Mouse (Mus musculus): ENCODE results near the gene Znhit6. TPM values are rescaled to one million over a fixed set of nuclear protein-coding genes. Genes with fewer than 3 reads are reported as not detected.
A peak's percentile ranks its signal among the peaks of the same experiment; 100 is the strongest.

The Znhit6 gene
- total RNA-seq (2021): 10 to 100 TPM; 16.1 to 17.7 TPM
- long read RNA-seq, experiment 1, transcript Znhit6-201 (10 exons, 2,339 nt): major isoform, 5 of 8 reads
- long read RNA-seq, experiment 1, partial matches to known transcripts: 1 of 8 reads
- long read RNA-seq, experiment 1, other reads (novel, unspliced or antisense): 0 of 8 reads
- long read RNA-seq, experiment 2, transcript Znhit6-201 (10 exons, 2,339 nt): major isoform, 11 of 16 reads
- long read RNA-seq, experiment 2, partial matches to known transcripts: 1 of 16 reads
- long read RNA-seq, experiment 2, other reads (novel, unspliced or antisense): 3 of 16 reads

DNA sequence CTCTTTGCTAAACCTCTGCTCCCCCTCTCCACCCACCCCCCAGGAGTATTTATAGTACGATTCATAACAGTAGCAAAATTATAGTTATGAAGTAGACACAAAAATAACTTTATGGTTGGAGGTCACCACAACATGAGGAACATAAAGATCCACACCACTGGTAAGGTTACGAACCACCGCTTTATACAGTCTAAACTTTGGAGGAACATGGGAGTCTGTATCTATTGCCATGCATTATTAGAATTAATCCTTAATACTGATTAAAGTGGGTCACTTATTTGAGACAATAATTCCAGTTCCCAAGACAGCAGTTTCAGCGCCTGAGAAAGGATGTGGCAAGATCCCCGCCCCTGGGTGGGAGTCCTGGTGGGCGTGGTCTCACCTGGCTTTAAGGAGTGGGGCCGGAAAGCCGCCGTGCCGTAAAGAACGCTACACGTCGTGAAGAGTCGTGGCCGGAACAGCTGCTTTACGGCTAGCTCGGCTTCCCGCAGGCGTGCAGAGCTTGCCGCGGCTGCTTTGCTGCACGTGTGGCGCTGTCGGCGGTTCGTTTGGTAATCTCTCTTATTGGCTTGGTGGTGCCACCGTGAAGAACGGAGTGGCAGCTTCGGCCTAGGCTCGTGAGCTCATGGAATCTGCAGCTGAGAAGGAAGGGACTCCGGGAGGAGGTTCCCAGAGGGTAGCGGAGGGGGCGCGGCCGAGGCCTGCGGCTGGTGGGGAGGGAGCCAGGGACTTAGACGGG lies at the start of gene Znhit6:
TSS of gene Znhit6 (plus strand) at position 463 of the 739 bp plus-strand sequence.
- H3K27ac ChIP-seq: peak within 1 kb of the TSS; percentile 63; the same call in 1 of the 2 replicates
- TF ChIP-seq CTCF (IDR thresholded peaks at IDR 0.05): no peak
- peak within 1 kb of the TSS; percentile 79 for H3K4me3 ChIP-seq
- DNase-seq (ENCODE audit: extremely low spot score in 1 of 2, low spot score in 2 of 2): peak; percentile 94
- intact Hi-C loops (cut with DNase I): loop anchor here (2.0 kb wide), 1 partner anchor 73 kb away; the partner anchor contains the start of gene Ccn1

DNA sequence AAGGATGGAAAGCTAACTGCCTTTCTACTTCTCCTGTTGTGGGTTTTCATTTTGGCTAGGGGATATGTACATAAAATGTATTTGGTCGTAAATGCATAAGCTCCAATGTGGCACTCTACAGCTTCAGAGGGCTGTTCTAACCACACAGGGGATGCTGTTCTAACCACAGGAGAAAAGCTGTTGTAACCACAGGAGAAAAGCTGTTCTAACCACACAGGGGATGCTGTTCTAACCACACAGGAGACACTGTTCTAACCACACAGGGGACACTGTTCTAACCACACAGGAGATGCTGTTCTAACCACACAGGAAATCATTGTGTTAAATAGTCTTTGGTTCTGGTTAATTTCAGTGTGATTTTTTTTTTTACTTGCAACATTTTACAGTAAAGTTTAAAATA lies 38.1 kb upstream of the Znhit6 start:
- no peak for TF ChIP-seq CTCF (IDR thresholded peaks at IDR 0.05)
- DNase-seq (ENCODE audit: extremely low spot score in 1 of 2, low spot score in 2 of 2): no peak
- Histone ChIP-seq H3K4me3 (no peak overlapping the region), H3K27ac (no peak overlapping the region)
- intact Hi-C loops (cut with DNase I): no loop called here

DNA sequence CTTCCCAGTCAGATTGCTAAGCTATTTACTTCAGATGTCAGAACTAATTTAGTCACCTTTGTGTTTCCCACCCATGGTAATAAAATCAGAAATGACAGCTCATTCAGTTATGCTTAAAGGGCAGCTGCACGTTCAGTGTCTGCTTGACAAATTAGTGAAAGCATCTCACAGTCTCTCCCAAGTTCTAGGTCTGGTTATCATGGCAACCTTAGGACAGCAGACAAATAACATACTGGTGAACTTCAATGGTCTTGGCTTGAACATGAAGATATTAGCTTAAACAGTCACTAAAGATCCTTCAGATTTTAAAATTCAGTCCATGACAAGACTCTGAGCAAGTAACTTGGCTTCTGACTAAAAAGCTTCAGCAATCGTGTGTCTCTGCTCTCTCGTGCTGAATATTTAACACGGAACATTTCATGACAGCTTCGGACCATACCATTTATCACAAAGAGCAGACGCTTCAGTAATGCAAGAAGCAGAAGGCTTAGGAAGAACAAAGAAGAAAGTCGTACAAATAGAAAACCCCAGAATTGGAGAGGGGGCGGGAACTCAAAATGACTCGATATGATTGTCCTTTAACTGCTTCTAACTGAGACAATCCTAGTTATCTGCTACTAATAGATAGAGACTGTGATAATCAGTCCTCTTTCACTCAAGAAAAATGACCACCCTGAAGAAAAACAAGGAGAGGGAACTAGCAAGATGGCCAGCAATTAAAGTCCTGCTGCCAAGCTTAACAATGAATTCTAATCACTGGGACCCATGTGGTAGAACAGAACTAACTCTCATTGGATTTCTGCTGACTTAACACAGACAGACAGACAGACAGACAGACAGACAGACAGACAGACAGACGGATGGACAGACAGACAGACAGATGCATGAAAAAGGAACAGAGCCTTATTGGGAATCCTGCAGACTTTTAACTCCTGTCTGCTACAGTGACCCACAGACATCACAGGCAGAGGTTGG lies 27.3 kb upstream of the Znhit6 start:
- TF ChIP-seq CTCF (IDR thresholded peaks at IDR 0.05): no peak
- no peak for DNase-seq (ENCODE audit: extremely low spot score in 1 of 2, low spot score in 2 of 2)
- Histone ChIP-seq H3K27ac (no peak overlapping the region), H3K4me3 (no peak overlapping the region)
- intact Hi-C loops (cut with DNase I): no loop called here

DNA sequence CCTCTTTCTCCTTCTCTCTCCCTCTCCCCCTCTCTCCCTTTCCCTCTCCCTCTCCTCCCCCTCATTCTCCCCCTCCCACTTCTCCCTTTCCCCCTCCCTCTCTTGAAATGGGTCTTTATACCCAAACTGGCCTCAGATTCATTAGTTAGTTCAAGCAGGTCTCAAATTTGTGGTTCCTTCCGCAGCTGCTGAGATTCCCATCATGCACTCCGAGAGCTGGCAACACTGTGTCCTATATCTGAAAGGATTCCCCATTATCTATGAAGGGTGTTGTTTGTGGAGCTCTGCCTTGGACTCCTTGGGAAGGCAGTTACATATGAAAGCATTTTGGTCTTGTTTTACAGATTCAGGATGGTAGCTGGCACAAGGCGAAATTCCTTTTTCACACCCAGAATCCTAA lies 25.8 kb upstream of the Znhit6 start:
- Histone ChIP-seq H3K27ac (no peak overlapping the region), H3K4me3 (no peak overlapping the region)
- no peak for TF ChIP-seq CTCF (IDR thresholded peaks at IDR 0.05)
- no peak for DNase-seq (ENCODE audit: extremely low spot score in 1 of 2, low spot score in 2 of 2)
- intact Hi-C loops (cut with DNase I): no loop called here

DNA sequence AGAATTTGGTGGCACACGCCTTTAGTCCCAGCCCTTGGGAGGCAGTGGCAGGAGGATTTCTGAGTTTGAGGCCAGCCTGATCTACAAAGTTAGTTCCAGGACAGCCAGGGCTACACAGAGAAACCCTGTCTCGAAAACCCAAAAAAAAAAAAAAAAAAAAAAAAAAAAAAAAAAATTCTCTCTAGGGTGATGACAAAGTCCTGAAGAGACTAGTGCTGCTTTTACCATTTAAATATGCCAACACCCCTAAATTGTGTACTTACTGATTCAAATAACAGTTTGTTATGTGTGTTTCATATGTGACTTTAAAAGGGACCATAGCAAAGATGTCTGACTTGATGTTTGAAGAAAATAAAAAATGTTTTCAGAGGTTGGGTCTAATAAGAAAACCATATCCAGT lies 21.6 kb upstream of the Znhit6 start:
- Histone ChIP-seq H3K4me3 (no peak overlapping the region), H3K27ac (no peak overlapping the region)
- DNase-seq (ENCODE audit: extremely low spot score in 1 of 2, low spot score in 2 of 2): no peak
- intact Hi-C loops (cut with DNase I): no loop called here
- TF ChIP-seq CTCF (IDR thresholded peaks at IDR 0.05): no peak

DNA sequence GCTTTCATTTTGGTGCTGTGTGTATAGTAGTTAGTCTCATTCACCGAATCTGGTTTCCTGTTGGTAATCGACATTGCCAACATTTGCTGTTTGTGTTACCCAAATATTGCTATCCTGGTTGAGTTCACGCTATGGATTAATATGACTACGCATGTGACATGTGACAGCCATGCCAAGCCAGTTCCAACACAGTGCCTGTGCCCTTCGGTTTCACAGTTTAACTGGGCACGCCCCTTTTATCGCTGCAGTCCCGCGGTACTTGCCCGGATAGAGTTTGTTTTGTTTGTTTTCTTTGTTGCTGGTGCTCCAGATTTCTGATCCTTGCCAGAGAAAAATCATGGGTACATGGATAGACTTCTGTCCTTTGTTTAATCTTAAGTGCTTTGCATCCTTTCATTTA lies 19.8 kb upstream of the Znhit6 start:
- intact Hi-C loops (cut with DNase I): no loop called here
- H3K4me3 ChIP-seq: no peak overlapping the region
- no peak for DNase-seq (ENCODE audit: extremely low spot score in 1 of 2, low spot score in 2 of 2)
- no peak for TF ChIP-seq CTCF (IDR thresholded peaks at IDR 0.05)
- no peak overlapping the region for H3K27ac ChIP-seq

DNA sequence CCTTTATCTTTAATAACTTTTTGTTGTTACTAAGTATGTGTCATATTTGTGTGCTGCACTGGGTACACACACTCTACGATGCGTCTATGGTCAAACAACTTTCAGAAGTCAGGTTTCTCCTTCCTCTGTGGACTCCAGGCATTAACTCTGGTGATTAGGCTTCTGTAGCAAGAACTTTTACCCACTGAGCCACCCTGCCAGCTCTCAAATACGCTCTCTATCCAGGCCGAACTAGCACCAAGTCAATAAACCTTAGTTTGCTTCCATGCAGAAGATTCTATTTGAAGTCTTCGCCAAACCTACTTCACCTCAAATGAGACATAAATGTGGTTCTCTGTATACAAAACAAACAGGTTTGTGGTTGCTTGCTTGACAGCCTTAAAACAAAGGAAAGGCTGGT lies 16.3 kb upstream of the Znhit6 start:
- intact Hi-C loops (cut with DNase I): no loop called here
- Histone ChIP-seq H3K4me3 (no peak overlapping the region), H3K27ac (no peak overlapping the region)
- DNase-seq (ENCODE audit: extremely low spot score in 1 of 2, low spot score in 2 of 2): no peak
- no peak for TF ChIP-seq CTCF (IDR thresholded peaks at IDR 0.05)

DNA sequence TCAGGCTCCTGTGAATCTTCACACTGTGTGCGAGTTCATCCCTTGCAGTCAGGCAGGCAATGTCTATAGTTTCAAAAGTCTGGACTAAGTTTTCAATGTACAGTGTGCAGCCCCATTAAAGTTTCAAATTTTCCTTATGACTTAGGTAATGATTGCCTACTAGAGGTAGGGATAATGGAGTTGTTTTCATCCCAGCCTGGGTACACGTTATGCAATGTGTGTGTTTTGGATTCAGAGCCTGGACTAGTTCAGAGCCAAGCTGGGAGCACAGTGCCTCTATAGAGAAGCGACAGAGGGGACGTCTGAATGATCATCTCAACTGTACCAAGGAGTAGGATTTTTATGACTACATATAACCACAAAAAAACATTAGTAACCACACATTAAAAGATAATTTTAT lies 15.9 kb upstream of the Znhit6 start:
- Histone ChIP-seq H3K27ac (no peak overlapping the region), H3K4me3 (no peak overlapping the region)
- intact Hi-C loops (cut with DNase I): no loop called here
- TF ChIP-seq CTCF (IDR thresholded peaks at IDR 0.05): no peak
- no peak for DNase-seq (ENCODE audit: extremely low spot score in 1 of 2, low spot score in 2 of 2)

DNA sequence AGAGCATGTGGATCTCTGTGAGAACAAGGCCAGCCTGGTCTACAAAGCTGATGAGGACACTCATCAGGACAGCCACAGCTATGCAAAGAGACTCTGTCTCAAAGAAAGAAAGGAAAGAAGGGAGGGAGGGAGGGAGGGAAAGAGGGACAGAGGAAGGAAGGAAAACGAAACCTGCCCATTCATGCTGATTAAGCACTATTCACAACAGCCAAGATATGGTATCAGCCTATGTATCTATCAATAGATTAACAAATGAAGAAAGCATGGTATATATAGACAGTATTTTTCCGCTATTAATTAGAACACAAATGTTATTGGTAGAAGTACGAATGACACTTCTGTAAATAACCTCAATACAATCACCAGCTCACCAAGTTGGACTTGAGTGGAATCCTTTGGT lies 1.5 kb upstream of the Znhit6 start:
- no peak for TF ChIP-seq CTCF (IDR thresholded peaks at IDR 0.05)
- H3K27ac ChIP-seq: no peak overlapping the region
- H3K4me3 ChIP-seq: no peak overlapping the region
- intact Hi-C loops (cut with DNase I): no loop called here
- no peak for DNase-seq (ENCODE audit: extremely low spot score in 1 of 2, low spot score in 2 of 2)

DNA sequence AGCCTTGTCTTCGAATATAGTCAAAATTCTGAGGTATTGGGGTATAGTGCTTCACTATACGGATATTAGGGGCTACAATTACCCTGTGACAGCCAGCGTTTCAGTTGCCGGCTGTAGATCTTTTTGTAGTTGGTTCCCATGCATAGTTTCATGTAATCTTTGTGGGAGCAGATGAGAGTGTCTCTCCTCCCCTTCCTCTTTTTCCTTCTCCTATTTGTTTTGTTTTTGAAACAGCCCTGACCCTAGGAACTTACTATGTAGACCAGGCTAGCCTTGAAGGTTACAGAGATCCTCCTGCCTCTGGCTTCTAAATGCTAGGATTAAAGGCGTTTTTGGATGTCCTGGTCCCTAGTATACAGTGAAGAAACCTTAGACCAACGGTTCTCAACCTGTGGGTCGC lies 665 bp upstream of the Znhit6 start:
- intact Hi-C loops (cut with DNase I): no loop called here
- DNase-seq (ENCODE audit: extremely low spot score in 1 of 2, low spot score in 2 of 2): no peak
- no peak for TF ChIP-seq CTCF (IDR thresholded peaks at IDR 0.05)
- Histone ChIP-seq H3K4me3 (no peak overlapping the region), H3K27ac (no peak overlapping the region)

DNA sequence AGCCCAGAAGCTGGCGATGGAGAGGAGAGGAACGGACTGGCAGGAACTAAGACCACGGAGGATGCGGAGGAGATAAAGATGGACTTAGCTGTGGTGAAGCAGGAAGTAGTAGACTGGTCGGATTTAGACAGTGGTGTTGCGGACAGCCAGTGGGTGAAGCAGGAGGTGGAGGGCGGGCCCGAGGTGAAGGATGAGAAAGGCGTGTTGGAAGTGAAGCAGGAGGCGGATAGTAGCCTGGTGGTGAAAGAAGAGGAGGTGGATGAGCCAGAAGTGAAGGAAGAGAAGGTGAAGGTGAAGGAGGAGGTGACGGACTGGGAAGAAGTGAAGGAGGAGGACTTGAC lies 447 bp downstream of the Znhit6 start:
- intact Hi-C loops (cut with DNase I): loop anchor here (2.0 kb wide), 1 partner anchor 72 kb away; the partner anchor contains the start of gene Ccn1
- Histone ChIP-seq H3K4me3 (peak overlapping the region; percentile 79), H3K27ac (peak overlapping the region; percentile 63; the same call in 1 of the 2 replicates)
- TF ChIP-seq CTCF (IDR thresholded peaks at IDR 0.05): no peak
- DNase-seq (ENCODE audit: extremely low spot score in 1 of 2, low spot score in 2 of 2): no peak

DNA sequence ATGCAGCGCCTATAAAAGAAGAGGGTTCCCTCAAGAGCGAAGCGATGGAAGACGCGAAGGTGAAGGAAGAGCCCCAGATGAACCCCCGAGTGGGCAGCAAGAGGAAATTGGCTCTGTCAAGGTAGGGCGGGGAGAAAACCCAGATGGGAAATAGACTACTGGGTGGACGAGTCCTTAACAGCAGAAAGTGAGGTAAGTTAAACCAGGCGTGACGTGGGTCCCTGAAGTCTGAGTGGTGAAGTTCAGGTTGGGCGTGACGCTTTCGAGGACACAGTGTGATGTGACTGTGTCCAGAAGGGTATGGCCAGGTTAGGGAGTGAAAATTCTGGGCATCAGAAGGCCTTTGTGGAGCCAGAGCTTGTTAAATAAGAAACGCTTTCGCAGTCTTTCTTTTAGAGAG lies 871 bp downstream of the Znhit6 start:
- intact Hi-C loops (cut with DNase I): loop anchor here (2.0 kb wide), 1 partner anchor 72 kb away; the partner anchor contains the start of gene Ccn1
- TF ChIP-seq CTCF (IDR thresholded peaks at IDR 0.05): no peak
- peak overlapping the region; percentile 79 for H3K4me3 ChIP-seq
- no peak overlapping the region for H3K27ac ChIP-seq
- DNase-seq (ENCODE audit: extremely low spot score in 1 of 2, low spot score in 2 of 2): no peak
